Mouse (Mus musculus) thymus, postnatal 36 days (tissue): ENCODE data around the gene Ebi3.

Source experiments
- DNase-seq, 2 experiments: peaks; one replicate each; pipeline ENCODE4 v3.0.0; 2022; ENCODE audit warnings: mixed read lengths in 2 of 2

Ebi3 gene

GRCm38 (mm10) chr17:55958918-55959728, 6.7 kb downstream of the Ebi3 start, which contains the start of gene Yju2:
Gene Yju2 (plus strand): TSS chr17:55959099.
- peak; percentile 88 for DNase-seq

GRCm38 (mm10) chr17:55959946-55960740, 7.7 kb downstream of the Ebi3 start:
- DNase-seq: no peak

- DNase-seq: no peak
Measured at GRCm38 (mm10) chr17:55960791-55961190, 8.4 kb downstream of the Ebi3 start.

GRCm38 (mm10) chr17:55961631-55962030, 9.2 kb downstream of the Ebi3 start:
- no peak for DNase-seq

- no peak for DNase-seq
Measured at GRCm38 (mm10) chr17:55963171-55963570, 10.7 kb downstream of the Ebi3 start.

GRCm38 (mm10) chr17:55964496-55964895, 12.1 kb downstream of the Ebi3 start:
- DNase-seq: no peak

GRCm38 (mm10) chr17:55964996-55965395, 12.6 kb downstream of the Ebi3 start:
- DNase-seq: no peak

- DNase-seq: no peak
Measured at GRCm38 (mm10) chr17:55967186-55967585, 14.7 kb downstream of the Ebi3 start.

GRCm38 (mm10) chr17:55968210-55968609, 15.8 kb downstream of the Ebi3 start:
- no peak for DNase-seq

GRCm38 (mm10) chr17:55969560-55969959, 17.1 kb downstream of the Ebi3 start:
- no peak for DNase-seq

GRCm38 (mm10) chr17:55969966-55970891, 17.8 kb downstream of the Ebi3 start, which contains the start of gene Shd:
Gene Shd (plus strand): TSS chr17:55970467.
- no peak for DNase-seq

- DNase-seq: no peak
Measured at GRCm38 (mm10) chr17:55971453-55971852, 19.0 kb downstream of the Ebi3 start.

GRCm38 (mm10) chr17:55976255-55976862, 23.9 kb downstream of the Ebi3 start:
- DNase-seq: peak; percentile 74

- DNase-seq: no peak
Measured at GRCm38 (mm10) chr17:55977301-55977700, 24.9 kb downstream of the Ebi3 start.

GRCm38 (mm10) chr17:55986030-55986961, 33.9 kb downstream of the Ebi3 start, which contains the start of gene Fsd1:
Gene Fsd1 (plus strand): TSS chr17:55986509.
- DNase-seq: peak in 1 of 2 experiments; percentile 29

- no peak for DNase-seq
Measured at GRCm38 (mm10) chr17:55990278-55990898, 37.9 kb downstream of the Ebi3 start.

- no peak for DNase-seq
Measured at GRCm38 (mm10) chr17:55996007-55996406, 43.6 kb downstream of the Ebi3 start.

GRCm38 (mm10) chr17:55999794-56000499, 47.5 kb downstream of the Ebi3 start:
- DNase-seq: no peak

- no peak for DNase-seq
Measured at GRCm38 (mm10) chr17:56003000-56003399, 50.6 kb downstream of the Ebi3 start.
